13 mouse cellular contexts compared by ENCODE assay signal in genomic region chr3:31080791-31081502, GRCm38 (mm10). TPM values are rescaled to one million over a fixed set of nuclear protein-coding genes. Genes with fewer than 3 reads are reported as not detected.
DNase-seq lines count a peak whose midpoint lies in the region; TF ChIP-seq lines count a peak whose summit lies in the region.
"Had no signal": no experiment of that assay in that cellular context is flagged by ENCODE, and none has a peak within 500 bp of the region (broad histone marks: within the 10 kb centered on the region; RNA-seq: fewer than 3 reads in every experiment).

No protein-coding gene starts in this region.

- no peak overlapping the region for H3K27ac ChIP-seq in layer of hippocampus, adult 2 months

- intact Hi-C loops in gastrocnemius, postnatal 36 days (cut with DNase I): no loop called here
- intact Hi-C loops in left cerebral cortex, postnatal 36 days (cut with DNase I): no loop called here

- TF ChIP-seq CTCF in layer of hippocampus, adult 2 months (conservative IDR thresholded peaks at IDR 0.05): no peak

- DNase-seq in gastrocnemius, adult 18-20 months (ENCODE audit: low spot score): peak; percentile 16
- no peak for DNase-seq in gastrocnemius, postnatal 36 days
- peak; percentile 37 to 52 for DNase-seq in layer of hippocampus, adult 2 months (ENCODE audit: low spot score in 2 of 2)
- DNase-seq in layer of hippocampus, adult 11-12 months (ENCODE audit: low spot score): no peak
- peak; percentile 25 for DNase-seq in right cerebral cortex, adult 18-20 months
- DNase-seq in right cerebral cortex, postnatal 25 days: no peak
- DNase-seq in left cerebral cortex, postnatal 36 days (ENCODE audit: low spot score in 2 of 2): no peak
- DNase-seq: cerebellum, adult 9-10 months; heart, postnatal 10 days; left cerebral cortex, postnatal 4 days; lung, adult 2 months; thymus, adult 18-20 months had no signal

- no peak overlapping the region for H3K4me3 ChIP-seq in layer of hippocampus, adult 2 months
- H3K4me3 ChIP-seq: erythroblast, embryonic 14.5 days had no signal

RNA-seq across cellular contexts. Expression of gene Skil, which starts 13.9 kb away (rescaled TPM):
- 10 to 100 TPM; 13.2 to 17.1 TPM for total RNA-seq in gastrocnemius, adult 18-20 months (2021)
- 10 to 100 TPM in 1 of 2 experiments, 1 to 10 TPM in 1; 9.6 to 10.5 TPM for total RNA-seq in gastrocnemius, postnatal 36 days (2021)
- 10 to 100 TPM; 64.9 to 68.3 TPM for total RNA-seq in layer of hippocampus, adult 2 months (2021)
- 10 to 100 TPM; 59.6 to 59.7 TPM for total RNA-seq in left cerebral cortex, postnatal 36 days (2021)

Comparison
In these comparisons a context has a peak if more than half of its experiments do, and no peak if none do; other contexts are left out.
1. DNase-seq: peak in gastrocnemius, adult 18-20 months (single experiment), layer of hippocampus, adult 2 months (2 of 2) and right cerebral cortex, adult 18-20 months (single experiment); none in gastrocnemius, postnatal 36 days (0 of 2), layer of hippocampus, adult 11-12 months (single experiment), right cerebral cortex, postnatal 25 days (single experiment) and left cerebral cortex, postnatal 36 days (0 of 2).